Mouse (Mus musculus) heart, adult 11 months (tissue): Measurements from ENCODE around the gene Glp2r.
A peak's percentile ranks its signal among the peaks of the same experiment; 100 is the strongest.

Source experiments
- DNase-seq: peaks from one replicate; pipeline ENCODE4 v3.0.0; 2022

Gene Glp2r

DNA sequence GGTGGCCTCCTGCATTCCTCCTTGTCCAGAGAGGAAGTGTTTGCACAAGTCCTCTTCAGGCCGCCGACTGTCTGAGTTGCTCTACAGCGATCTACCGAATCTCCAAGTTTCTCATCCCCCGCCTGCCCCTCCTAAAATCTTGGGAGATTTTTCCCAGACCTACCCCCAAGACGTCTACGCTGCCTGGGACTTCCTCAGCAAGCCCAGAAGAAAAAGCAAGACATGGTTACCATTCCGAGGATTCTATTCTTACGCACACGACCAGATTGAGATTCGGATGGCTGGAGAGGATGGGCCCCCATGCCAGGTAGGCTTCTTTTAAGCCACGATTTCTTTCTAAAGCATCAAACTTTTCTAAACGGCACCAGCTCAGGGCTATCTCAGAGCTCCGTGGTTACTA is at the start of gene Glp2r:
Glp2r (minus strand) TSS at position 101 of the 400 bp plus-strand sequence.
- DNase-seq = no peak

DNA sequence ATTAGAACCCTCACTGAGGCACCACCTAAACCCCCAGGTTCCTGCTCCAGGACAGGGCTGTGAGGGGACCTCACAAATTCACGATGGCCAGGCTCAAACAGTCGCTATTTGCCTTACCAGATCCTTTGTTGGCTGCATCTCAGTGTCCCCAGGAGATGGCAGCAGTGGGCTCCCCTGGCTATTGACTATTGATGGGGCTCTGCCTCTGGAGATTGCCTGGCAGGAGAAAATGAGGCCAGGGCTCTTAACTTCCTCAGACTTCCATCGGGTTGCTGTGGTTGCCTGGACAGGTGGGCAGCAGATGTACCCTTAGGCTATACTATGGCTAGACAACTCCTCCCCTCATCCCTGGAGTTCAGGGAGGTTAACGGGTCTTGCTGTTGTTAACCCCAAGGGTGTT is 49.3 kb upstream of the Glp2r start:
- no peak for DNase-seq

DNA sequence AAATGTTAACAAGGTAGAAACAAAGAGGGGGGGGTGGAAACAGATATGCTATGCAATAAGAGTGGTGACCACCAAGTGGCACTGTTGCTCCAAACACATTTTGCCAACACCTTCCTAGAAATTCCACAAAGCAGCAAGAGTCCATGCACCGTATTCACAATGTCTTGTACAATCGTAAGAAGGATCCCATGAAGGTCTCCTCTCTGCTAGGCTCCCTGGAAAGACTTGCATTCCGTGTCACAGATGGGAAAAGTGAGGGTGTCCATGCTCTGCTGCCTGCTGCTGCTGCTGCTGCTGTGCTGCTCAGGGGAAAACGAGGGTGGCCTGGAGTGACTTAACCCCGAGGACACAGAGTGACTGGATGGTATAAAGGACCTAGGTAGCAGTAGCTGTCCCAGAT is 48.7 kb upstream of the Glp2r start:
- no peak for DNase-seq

DNA sequence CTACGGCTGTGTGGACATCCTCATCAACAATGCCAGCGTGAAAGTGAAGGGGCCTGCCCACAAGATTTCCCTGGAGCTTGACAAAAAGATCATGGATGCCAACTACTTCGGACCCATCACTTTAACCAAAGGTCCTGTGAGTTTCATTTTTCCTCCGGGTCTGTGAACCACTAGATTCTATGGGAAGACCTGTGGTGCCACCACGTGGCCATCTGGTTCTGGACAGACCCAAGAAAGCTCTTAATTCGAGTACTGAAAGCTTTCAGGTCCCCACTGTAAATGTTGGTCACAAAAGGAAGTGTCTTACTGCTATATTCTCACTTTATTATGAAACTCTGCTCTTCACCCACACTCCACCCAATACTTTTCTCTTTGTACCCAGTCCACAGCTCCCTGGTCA is 40.6 kb upstream of the Glp2r start:
- no peak for DNase-seq

DNA sequence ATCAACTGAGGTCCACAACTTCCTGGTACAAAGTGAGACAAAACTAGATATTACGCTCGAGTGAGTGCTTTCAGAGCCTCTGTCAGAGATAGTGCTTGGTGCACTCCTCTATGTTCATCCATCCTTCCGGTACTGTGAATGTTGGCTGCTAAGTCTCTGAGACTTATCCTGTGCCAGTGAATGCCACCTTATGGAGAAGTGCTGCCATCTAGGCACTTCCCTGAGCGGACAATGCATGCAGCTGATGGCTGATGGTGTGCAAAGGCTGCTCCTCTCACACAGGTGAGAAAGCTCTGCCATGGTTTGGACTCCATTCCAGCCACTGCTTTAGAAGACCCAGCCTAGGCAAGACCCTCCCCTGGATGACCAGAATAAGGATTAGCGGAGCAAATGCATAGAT is 37.1 kb upstream of the Glp2r start:
- no peak for DNase-seq

DNA sequence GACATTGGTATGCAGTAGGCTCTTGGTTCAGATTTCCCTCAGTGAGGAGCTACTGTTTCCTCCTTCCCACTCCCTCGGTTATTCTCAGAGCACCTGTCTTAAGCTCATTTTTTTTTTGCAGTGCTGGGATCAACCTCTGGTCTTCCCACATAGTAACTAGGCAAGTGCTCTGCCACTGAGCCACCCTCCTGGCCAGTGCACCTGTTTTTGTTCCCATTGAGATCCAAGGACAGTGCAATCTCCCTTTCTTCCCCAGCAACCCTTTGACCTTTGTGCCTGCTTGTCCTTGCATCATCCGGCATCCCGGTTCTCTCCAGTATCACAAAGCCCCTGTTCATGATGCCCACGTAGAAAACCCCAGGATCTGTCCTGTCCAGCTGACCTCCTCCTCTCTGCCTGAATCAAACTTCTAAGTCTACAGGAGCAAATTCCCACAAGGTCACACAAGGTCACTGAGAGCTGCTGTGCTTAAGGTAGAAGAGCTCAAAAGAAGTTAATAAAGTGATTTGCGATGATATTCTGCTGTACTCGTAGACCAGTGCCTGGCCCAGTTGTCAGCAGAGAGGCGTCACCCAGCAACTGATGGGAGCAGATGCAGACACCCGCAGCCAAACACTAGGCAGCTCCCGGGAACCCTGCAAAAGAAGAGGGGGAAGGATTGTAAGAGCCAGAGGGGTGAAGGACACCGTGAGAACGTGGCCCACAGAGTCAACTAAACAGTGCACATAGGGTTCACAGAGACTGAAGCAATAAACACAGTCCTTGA is 36.1 kb upstream of the Glp2r start:
- no peak for DNase-seq

DNA sequence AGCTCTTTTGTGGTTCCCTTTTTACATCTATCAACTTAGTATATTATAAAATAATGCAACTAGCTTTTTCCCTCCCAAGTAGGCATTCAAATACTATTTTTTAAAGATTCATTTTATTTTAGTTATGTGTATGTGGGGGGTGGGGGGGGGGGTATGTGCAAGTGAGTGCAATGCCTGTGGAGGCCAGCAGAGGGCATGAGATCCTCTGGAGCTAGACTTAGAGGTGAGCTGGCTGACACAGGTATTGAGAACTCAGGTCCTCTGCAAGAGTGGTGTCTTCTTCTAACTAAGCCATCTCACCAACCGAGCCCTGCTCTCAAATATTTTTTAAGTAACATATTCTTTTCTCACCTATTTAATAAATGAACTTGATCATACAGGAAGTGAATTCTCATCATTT is 34.6 kb upstream of the Glp2r start:
- DNase-seq = no peak

DNA sequence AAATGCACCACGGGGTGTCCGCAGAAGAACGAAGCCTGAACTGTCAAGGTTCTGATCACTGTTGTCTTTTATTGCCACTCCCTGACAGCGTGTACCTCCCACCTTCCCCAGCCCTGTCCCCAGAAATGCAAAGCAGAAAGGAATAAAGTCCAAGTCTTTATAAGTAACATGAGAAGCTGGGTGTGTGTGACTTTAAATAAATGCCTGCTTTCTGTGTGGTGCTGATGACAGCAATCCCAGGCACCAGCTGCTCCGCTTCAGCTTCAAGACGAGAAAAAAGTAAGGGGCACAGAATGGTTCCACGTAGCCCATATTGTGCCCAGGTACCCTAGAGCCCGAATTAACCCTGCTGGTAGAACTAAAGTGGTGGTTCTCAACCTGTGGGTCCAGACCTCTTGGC is 30.2 kb upstream of the Glp2r start:
- DNase-seq = no peak

DNA sequence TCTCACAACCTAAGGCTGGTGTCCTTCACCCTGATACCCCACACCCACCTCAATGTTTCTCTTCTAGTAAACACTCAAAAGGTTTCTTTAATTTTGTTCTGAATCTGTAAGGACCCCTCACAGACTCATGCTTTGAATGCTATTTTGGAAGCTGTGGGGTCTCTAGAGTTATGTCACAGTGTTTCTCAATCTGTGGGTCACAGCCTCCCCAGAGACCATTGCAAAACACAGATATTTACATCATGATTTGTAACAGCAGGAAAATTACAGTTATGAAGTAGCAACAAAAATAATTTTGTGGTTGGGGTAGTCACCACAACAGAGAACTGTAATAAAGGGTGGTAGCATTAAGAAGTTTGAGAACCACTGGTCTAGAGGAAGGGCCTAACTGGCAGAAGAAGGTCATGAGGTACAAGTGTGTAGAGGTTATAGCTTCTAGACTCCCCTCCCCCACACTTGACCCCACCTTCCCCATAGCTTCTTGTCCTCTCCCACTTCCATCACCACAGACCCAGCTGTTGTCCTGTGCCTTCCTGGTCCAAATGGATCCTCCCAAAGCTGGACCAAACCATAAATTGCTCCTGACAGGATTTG is 29.3 kb upstream of the Glp2r start:
- no peak for DNase-seq

DNA sequence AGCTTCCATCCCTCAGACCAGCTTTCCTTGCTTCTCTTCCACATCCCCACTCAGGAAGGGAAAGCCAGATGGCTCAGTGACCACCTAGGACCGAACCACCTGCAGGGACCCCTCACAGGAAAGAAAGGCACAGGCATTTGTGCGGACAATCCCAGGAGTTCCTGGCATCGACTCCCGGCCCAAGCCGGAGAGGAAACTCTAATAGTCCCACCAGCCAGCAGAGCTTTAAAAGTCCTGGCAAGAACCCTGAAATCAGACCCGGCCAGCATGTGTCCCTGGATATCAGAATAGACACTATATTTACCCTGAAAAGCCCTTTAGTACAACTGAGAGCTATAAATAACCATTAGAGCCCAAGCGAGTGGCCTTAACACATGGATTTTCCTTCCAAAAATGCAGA is 27.0 kb upstream of the Glp2r start, which contains the start of gene Dhrs7c:
Dhrs7c (plus strand) TSS at position 257 of the 400 bp plus-strand sequence.
- peak; percentile 95 for DNase-seq

DNA sequence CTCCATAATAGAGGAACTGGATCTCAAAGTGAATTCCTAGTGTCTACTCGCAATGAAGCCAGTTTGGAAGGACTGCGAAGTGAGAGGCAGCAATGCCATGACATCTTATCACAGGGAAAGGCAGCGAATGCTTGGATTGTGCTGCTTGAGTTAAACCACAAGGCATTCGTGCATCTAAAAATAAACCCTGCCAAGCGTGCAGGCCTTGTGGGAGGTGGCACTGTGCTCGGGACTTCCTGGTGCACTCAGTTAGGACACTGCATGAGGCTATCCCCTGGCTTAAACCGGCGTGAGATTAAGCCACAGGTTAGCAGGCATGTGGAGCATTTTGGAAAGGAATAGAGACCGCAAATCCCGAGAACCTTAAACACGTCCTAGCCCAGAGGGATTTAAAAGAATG is 19.2 kb upstream of the Glp2r start:
- peak; percentile 89 for DNase-seq

DNA sequence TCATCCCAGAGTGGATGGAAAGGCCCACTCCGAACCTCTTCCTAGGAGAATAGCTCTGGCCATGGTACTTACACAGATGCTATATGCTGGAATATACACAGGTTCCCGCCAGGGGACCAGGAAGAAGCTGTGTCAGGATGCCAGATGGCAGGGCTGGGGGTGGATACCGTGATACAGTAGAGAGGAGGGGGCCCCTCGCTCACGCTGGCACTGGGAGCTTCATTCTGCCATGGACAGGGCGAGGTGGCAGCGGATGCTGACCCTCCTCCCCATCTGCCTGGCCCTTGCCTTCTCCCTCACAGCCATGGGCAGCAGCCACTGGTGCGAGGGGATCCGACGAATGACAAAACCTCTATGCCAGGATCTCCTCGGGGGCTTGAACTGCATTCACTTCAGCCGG is 3.4 kb upstream of the Glp2r start, which contains the start of gene Gsg1l2:
Gsg1l2 (plus strand) TSS at position 230 of the 400 bp plus-strand sequence.
- DNase-seq = no peak

DNA sequence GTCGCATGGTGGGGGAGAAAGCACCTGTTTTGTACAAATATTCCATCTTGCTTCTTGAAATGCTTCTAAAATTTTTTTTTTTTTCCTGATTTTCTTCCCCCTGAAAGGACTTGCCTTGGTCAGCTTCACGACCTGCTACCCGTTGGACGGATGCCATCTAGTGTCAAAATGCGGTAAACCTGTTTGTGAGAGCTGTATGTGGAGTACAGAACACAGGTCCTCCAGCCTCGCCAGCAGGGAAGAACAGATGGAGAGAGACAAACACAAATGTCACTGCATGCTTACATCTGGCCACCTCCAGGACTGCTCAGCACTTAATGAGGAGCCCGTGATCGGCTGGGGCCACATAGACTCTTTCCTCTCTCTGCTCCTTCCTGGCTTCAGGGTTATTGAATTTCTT is 1.6 kb upstream of the Glp2r start:
- no peak for DNase-seq

DNA sequence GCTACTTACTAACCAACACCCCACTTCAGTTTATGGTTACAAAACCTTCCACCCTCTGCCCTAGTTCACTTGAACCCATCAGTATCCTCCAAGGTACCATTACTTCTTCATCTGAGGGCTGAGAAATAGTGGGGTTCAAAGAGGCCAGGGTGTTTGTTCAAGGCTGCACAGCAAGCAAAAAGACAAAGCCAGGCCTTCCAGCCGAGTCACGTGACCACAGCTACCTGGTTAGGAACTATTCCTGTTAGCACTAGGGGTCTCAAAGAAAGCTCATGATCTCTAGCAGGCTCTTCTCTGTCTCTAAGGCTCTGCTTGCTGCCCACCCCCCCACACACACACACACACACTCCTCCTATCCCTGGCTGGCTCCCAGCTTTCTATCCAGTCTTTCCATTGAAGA is 738 bp upstream of the Glp2r start:
- DNase-seq = no peak

DNA sequence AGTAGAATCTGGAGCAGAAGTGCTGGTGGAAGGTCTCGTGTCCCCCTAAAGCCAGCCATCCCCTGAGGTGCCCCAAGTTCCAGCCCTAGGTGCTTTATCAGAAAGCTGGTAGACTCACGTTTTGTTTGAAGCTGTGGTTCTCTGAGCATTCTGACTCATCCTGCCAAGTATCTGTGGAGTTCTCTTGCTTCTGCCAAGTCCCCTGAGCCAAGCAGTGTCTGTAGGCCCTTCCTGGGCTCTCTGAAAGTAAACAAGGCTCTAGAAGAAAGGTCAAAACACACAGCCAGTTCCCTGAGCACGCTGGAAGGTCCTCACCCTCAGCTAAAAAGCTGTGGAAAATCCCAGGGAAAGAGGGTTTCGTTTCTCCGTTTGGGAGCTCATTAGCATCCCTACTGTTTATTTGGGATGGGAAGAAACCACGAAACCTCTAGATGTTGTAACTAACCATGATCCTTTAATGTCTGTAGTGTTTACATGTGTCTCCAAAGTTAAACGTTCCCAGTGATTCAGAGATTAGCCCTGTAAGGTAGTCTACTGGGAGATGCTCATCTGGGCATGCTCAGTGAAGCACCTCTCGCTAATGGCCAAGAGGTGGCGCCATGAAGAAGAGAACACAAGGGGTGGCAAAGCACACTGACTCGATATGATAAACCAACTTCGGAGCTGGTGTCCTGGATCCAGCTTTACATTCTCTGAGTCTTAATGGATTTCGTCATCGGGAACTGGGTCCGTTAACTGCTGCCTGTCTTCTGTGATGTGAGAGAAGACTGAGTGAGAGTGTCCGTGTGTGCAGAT is 13.4 kb downstream of the Glp2r start:
- DNase-seq = no peak

DNA sequence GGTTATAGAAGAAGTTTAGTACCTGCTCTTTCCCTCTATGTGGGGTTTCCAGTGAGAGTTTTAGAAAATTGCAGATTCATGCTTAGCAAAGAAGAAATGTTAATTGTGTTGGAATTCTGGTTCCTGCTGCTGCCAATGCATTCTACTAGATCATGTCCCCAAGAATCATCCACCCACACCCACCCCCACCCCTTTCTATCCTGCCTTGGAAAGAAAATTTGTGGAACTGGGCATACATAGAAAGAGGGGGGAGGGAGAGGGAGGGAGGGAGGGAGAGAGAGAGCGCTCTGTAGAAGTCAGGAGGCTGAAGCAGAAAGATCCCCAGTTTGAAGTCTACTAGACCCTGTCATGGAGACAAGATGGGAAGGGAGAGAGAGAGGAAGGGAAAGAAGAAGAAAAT is 14.7 kb downstream of the Glp2r start:
- DNase-seq = no peak

DNA sequence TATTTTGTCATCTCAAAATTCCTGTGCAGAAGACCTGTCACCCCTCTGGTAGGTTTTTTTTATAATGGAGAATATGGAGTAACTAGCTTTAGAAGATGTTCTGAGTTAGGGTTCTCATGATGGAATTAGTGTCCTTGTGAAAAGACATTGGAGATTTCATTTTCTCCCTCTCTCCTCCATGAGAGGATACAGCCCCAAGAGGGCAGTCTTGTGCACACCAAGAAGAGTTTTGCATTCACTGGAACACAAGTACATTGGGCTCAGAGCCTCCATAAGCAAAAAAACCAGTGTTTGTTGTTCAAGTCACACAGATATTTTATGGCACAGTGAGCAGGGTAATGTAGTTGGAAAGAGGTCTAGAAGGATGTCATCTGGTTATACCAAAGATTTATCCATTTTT is 29.4 kb downstream of the Glp2r start:
- no peak for DNase-seq

DNA sequence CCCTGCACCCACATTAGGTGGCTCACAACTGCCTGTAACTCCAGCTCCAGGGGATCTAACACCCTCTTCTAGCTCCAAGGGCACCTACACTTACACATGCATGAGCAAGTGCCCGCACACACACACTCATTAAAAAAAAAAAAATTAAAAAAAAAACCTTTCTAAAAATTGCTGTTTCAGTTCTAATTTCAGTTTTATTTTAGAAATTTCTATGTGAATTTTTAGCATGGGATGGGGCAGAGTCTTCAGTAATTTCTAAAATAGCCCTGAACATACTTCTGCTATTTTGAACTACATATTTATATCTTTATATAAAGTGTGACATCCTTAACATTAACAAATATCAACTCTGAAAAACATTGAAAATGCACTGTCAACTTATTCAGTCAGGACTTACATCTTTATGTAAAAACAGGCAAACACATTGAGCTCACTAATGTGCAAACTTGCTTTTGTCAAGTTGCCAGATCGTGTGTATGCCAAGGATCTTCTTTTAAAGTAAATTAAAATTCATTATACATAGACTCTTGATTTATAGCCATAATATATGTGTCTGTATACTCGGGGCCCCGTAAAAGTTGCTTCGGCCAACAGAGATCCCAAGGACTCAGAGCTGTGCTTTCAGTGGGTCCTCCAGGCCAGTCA is 32.0 kb downstream of the Glp2r start:
- no peak for DNase-seq

DNA sequence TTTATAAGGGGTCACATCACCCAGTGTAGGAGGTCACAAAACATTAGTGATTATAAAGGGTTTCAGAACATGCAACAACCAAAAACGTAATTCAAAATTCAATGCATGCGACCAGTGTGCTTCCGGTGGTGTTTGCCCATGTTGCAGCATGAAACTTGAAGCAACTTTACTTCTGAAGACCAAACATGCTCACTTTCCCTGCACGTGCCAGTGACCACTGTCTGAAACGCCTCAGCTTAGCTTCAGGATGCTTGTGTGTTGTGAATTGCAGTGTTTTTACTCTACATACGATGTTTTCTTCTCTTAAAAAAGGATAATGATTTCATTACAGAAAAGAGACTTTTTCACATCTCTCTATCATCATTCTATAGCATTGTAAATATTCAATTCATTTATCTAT is 32.6 kb downstream of the Glp2r start:
- no peak for DNase-seq

DNA sequence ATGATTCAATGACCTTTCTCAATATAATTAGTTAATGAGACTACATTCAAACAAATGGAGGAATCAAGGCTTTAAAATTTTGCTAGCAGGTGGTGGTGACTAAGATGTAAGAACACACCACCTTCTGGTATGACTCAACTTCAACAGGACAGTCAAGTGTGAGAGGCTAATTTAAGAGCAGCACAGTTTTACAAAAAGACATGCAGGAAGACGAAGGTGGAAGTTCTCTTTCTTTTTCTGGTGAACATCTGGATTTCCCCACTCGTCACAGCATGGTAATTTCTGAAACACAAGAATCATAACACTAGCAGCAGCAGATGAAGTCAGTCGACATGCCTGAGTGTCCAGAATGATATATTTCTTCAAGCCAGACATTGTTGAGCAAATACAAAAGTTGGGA is 36.4 kb downstream of the Glp2r start:
- no peak for DNase-seq

DNA sequence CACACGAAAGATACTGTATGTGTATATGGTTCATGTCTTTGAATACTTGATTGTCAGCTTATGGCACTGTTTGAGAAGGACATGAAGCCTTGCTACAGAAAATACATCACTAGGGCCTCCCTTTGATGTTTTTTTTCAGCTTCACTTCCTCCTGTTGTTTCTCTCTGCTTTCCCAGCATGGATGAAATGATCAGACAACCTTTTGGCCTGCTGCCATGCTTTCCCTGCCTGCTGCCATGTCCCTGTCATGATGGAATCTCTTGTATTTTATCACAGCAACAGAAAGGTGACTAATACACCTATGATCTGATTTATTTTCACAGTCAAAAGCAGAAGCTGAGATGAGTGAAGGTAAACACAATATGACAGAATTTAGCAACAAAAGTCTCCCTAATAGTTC is 37.2 kb downstream of the Glp2r start:
- no peak for DNase-seq

DNA sequence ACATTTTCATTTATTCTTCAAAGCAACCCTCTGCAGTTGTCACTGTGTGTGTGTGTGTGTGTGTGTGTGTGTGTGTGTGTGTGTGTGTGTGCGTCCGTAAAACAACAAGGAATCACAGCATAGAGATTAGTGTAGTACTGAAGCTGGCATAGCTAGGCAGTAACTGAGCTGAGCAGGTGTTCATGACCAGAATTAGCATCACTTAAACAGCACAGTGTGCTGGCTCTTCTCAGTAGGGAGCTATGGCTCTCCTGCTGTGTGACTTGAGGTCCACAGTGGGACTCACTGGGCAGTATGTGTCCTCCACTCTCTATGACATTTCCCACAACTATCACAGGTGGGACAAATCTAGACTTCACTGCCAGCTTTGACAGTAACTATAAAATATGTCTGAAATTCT is 39.9 kb downstream of the Glp2r start:
- DNase-seq = peak; percentile 52

DNA sequence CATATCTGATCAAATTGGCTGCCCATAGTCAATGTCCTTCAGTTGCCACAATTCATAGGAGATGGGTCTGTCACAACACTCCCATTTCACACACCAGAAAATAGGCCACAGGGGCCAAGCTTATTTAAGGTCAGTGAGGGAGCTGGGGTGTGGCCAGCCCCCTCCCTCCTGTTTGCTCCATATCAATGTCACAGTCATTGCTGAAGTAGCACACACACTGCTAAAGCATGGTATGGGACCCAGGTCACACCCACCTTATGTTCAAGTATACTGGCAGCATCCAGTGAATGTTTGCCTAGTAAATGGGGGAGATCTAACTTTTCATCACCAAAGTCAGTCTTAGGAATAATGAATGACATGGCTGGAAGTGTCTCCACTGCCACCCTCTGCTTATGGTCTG is 42.2 kb downstream of the Glp2r start:
- peak; percentile 70 for DNase-seq
